Mouse (Mus musculus): ENCODE measurements around the gene Krtap9-3. TPM values are rescaled to one million over a fixed set of nuclear protein-coding genes. Genes with fewer than 3 reads are reported as not detected.
"Not testable (repeated sequence)": the region's sequence is repeated elsewhere in the genome, so short reads cannot be mapped to it uniquely, and the experiment has no call there.

The Krtap9-3 gene
- not detected in 2 replicates for polyA plus RNA-seq (2012; rRNA removed)

DNA sequence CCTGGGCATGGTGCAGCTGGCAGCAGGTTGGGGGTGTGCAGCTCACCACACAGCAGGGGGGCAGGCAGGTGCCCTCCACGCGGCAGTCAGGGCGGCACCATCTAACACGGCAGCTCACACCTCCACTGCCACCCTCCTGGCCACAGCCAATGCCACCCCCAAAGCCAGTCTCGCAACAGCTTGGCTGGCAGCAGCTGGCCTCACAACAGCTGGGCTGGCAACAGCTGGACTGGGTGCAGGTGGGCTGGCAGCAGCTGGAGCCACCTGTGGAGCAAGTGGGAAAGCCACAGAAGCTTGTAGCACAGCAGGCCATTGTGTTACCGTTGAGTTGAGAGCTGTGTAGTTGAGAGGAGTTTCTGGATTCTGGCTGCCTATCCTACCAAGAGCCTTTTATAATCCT, at the start of gene Krtap9-3:
Gene Krtap9-3, minus strand, starts transcription at position 364 of the 400 bp plus-strand sequence.
- not testable (repeated sequence) for H3K27ac ChIP-seq (ENCODE audit: insufficient read depth, low read length); H3K4me1 ChIP-seq (ENCODE audit: control insufficient read depth, insufficient read depth, insufficient read length); H3K27me3 ChIP-seq (ENCODE audit: control insufficient read depth, insufficient read depth, low read length); DNase-seq (ENCODE audit: low read depth in 1 of 2, low spot score in 2 of 2); H3K36me3 ChIP-seq (ENCODE audit: control insufficient read depth, insufficient read depth, low read length); H3K4me3 ChIP-seq (ENCODE audit: extremely low read depth, insufficient read depth, insufficient read length)
- WGBS = 83% methylated on average over 6 of the region's 6 CpGs

DNA sequence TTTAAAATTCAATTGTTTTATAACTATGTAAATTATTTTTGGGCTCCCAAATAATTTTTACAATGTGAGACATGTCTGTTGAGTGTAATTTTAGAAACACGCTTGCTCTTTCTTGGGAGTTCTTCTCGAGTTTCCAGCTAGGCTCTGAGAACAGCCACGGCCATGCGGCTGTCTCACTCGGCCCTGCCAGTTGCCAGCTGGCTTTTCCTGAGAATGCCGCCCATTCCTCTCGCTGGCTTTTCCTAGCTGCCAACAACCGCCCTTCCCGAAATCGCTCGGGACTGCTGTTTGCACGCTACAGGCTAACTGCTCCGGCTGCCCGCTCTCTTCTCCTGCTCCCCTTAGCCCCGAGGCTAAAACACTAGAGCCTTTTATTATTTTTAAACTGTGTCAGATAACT, 48.5 kb upstream of the Krtap9-3 start:
- Histone ChIP-seq H3K4me1 (ENCODE audit: control insufficient read depth, insufficient read depth, insufficient read length) (no peaks in the 10 kb centered on the region), H3K27me3 (ENCODE audit: control insufficient read depth, insufficient read depth, low read length) (no peaks in the 10 kb centered on the region), H3K36me3 (ENCODE audit: control insufficient read depth, insufficient read depth, low read length) (no peaks in the 10 kb centered on the region), H3K27ac (ENCODE audit: insufficient read depth, low read length) (no peak overlapping the region), H3K4me3 (ENCODE audit: extremely low read depth, insufficient read depth, insufficient read length) (no peak overlapping the region)
- DNase-seq (ENCODE audit: low read depth in 1 of 2, low spot score in 2 of 2) = no peak
- TF ChIP-seq POLR2A (IDR thresholded peaks at IDR 0.05; ENCODE audit: low read depth, low read length) = no peak
- TF ChIP-seq CTCF (IDR thresholded peaks at IDR 0.05; ENCODE audit: extremely low read depth, insufficient read depth, insufficient read length, insufficient replicate concordance) = no peak
- 88% methylated on average over 15 of the region's 15 CpGs for WGBS

DNA sequence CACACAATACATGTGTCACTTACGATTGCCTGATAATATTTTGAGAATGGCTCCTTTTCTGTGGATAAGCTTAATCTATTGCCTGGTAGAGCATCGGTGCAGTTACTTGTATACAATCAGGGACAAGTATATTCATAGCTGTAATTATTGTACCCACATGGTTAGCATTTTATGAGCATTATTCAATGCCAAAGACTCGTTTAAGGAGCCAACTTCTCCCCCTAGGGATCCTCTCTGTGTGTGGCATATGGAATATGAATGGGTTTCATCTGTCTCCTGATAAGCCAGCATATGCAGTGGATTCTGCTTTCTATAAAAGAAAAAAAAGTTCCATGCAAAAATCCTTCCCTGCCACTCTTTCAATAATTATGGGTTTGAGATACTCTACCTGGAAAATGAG, 46.4 kb upstream of the Krtap9-3 start:
- H3K4me3 ChIP-seq (ENCODE audit: extremely low read depth, insufficient read depth, insufficient read length) = no peak overlapping the region
- no peaks in the 10 kb centered on the region for H3K36me3 ChIP-seq (ENCODE audit: control insufficient read depth, insufficient read depth, low read length)
- DNase-seq (ENCODE audit: low read depth in 1 of 2, low spot score in 2 of 2) = no peak
- H3K4me1 ChIP-seq (ENCODE audit: control insufficient read depth, insufficient read depth, insufficient read length) = no peaks in the 10 kb centered on the region
- 77% methylated on average over 3 of the region's 3 CpGs for WGBS
- no peak for TF ChIP-seq CTCF (IDR thresholded peaks at IDR 0.05; ENCODE audit: extremely low read depth, insufficient read depth, insufficient read length, insufficient replicate concordance)
- TF ChIP-seq POLR2A (IDR thresholded peaks at IDR 0.05; ENCODE audit: low read depth, low read length) = no peak
- no peaks in the 10 kb centered on the region for H3K27me3 ChIP-seq (ENCODE audit: control insufficient read depth, insufficient read depth, low read length)
- H3K27ac ChIP-seq (ENCODE audit: insufficient read depth, low read length) = no peak overlapping the region

DNA sequence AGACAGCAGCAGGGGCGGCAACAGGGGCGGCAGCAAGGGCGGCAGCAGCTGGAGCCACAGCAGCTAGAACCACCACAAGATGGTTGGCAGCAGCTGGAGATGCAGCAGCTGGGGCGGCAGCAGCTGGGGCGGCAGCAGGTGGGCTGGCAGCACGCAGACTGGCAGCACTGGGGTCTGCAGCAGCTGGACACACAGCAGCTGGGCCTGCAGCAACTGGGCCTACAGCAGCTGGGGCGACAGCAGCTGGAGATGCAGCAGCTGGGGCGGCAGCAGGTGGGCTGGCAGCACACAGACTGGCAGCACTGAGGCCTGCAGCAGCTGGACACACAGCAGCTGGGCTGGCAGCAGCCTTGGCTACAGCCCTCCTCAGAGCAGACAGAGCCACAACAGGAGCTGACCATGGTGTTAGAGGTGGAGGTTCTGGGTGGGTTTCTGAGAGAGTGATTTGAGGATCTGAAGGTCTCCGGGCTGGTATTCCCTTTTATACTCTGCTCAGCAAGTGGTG, 45.8 kb upstream of the Krtap9-3 start, which contains the start of gene Krtap4-7:
Gene Krtap4-7, minus strand, starts transcription at position 455 of the 505 bp plus-strand sequence.
- not testable (repeated sequence) for H3K4me3 ChIP-seq (ENCODE audit: extremely low read depth, insufficient read depth, insufficient read length); H3K36me3 ChIP-seq (ENCODE audit: control insufficient read depth, insufficient read depth, low read length); H3K27ac ChIP-seq (ENCODE audit: insufficient read depth, low read length); H3K27me3 ChIP-seq (ENCODE audit: control insufficient read depth, insufficient read depth, low read length); H3K4me1 ChIP-seq (ENCODE audit: control insufficient read depth, insufficient read depth, insufficient read length); DNase-seq (ENCODE audit: low read depth in 1 of 2, low spot score in 2 of 2)
- 80% methylated on average over 9 of the region's 9 CpGs for WGBS

DNA sequence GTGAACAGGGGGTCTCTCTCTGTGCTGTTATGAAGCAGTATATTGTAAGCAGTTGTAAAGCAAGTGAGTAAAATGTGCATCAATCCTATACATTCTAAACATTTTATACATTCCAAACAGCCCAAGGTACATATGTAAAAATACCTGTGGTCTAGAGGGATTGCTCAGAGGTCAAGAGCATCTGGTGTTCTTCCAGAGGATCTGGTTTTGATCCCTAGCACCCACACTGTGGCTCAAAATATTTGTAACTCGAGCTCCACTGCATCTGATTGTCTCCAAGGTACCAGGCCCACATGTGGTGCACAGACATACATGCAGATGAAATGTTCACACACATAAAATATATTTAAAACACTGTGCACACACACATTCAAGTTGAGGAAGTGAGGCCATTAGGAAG, 43.0 kb upstream of the Krtap9-3 start:
- 30% methylated on average over 1 of the region's 1 CpGs for WGBS
- TF ChIP-seq CTCF (IDR thresholded peaks at IDR 0.05; ENCODE audit: extremely low read depth, insufficient read depth, insufficient read length, insufficient replicate concordance) (no peak), POLR2A (IDR thresholded peaks at IDR 0.05; ENCODE audit: low read depth, low read length) (no peak)

DNA sequence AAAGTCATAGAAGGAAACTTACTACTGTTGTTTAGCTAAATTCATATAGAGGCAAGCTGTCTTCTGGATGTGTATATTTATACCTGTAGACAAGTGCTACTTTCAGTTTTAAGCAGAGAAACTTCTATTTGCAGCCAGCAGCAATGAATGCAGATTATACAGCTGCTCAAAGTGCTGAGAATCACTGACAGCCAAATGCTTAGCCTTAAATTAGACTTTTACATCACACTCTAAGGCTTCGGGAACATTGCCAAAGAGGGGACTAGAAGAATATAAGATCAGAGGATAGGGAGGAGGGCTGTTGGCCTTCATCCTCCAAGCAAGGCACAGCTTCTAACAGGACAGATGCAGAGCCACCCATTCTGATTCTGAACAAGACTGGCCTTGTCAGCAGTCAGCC, 39.2 kb upstream of the Krtap9-3 start:
- H3K4me3 ChIP-seq (ENCODE audit: extremely low read depth, insufficient read depth, insufficient read length) = no peak overlapping the region
- no peak for TF ChIP-seq POLR2A (IDR thresholded peaks at IDR 0.05; ENCODE audit: low read depth, low read length)
- no peak for TF ChIP-seq CTCF (IDR thresholded peaks at IDR 0.05; ENCODE audit: extremely low read depth, insufficient read depth, insufficient read length, insufficient replicate concordance)
- H3K27me3 ChIP-seq (ENCODE audit: control insufficient read depth, insufficient read depth, low read length) = no peaks in the 10 kb centered on the region
- H3K4me1 ChIP-seq (ENCODE audit: control insufficient read depth, insufficient read depth, insufficient read length) = no peaks in the 10 kb centered on the region
- no peak for DNase-seq (ENCODE audit: low read depth in 1 of 2, low spot score in 2 of 2)
- no peaks in the 10 kb centered on the region for H3K36me3 ChIP-seq (ENCODE audit: control insufficient read depth, insufficient read depth, low read length)
- WGBS = 81% methylated on average over 1 of the region's 1 CpGs
- H3K27ac ChIP-seq (ENCODE audit: insufficient read depth, low read length) = no peak overlapping the region

More for the DNA sequence above, 43.0 kb upstream of the Krtap9-3 start:
- Histone ChIP-seq H3K27ac (ENCODE audit: insufficient read depth, low read length) (no peak overlapping the region), H3K4me3 (ENCODE audit: extremely low read depth, insufficient read depth, insufficient read length) (no peak overlapping the region), H3K4me1 (ENCODE audit: control insufficient read depth, insufficient read depth, insufficient read length) (no peaks in the 10 kb centered on the region), H3K27me3 (ENCODE audit: control insufficient read depth, insufficient read depth, low read length) (no peaks in the 10 kb centered on the region), H3K36me3 (ENCODE audit: control insufficient read depth, insufficient read depth, low read length) (no peaks in the 10 kb centered on the region)
- no peak for DNase-seq (ENCODE audit: low read depth in 1 of 2, low spot score in 2 of 2)

DNA sequence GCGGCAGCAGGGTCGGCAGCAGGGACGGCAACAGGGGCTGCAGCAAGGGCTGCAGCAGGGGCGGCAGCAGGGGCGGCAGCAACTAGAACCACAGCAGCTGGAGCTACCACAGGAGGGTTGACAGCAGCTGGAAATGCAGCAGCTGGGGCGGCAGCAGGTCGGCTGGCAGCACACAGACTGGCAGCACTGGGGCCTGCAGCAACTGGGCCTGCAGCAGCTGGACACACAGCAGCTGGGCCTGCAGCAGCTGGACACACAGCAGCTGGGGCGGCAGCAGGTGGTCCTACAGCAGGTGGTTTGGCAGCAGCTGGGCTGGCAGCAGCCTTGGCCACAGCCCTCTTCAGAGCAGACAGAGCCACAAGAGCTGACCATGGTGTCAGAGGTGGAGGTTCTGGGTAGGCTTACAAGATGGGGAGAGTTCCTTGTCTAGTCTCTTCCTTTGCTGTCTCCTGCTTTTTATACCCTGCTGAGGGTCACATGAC, 36.8 kb upstream of the Krtap9-3 start, which contains the start of gene Krtap4-2:
Gene Krtap4-2, minus strand, starts transcription at position 432 of the 482 bp plus-strand sequence.
- no peak within 1 kb of the TSS for H3K27ac ChIP-seq (ENCODE audit: insufficient read depth, low read length)
- no peaks in the 10 kb centered on the region for H3K36me3 ChIP-seq (ENCODE audit: control insufficient read depth, insufficient read depth, low read length)
- no peaks in the 10 kb centered on the region for H3K27me3 ChIP-seq (ENCODE audit: control insufficient read depth, insufficient read depth, low read length)
- no peak for DNase-seq (ENCODE audit: low read depth in 1 of 2, low spot score in 2 of 2)
- H3K4me1 ChIP-seq (ENCODE audit: control insufficient read depth, insufficient read depth, insufficient read length) = no peaks in the 10 kb centered on the region
- H3K4me3 ChIP-seq (ENCODE audit: extremely low read depth, insufficient read depth, insufficient read length) = no peak within 1 kb of the TSS
- WGBS = 57% methylated on average over 8 of the region's 8 CpGs
- TF ChIP-seq POLR2A (IDR thresholded peaks at IDR 0.05; ENCODE audit: low read depth, low read length) (no peak), CTCF (IDR thresholded peaks at IDR 0.05; ENCODE audit: extremely low read depth, insufficient read depth, insufficient read length, insufficient replicate concordance) (no peak)
